Mouse (Mus musculus): ENCODE results near the gene Ninl. TPM values are rescaled to one million over a fixed set of nuclear protein-coding genes. Genes with fewer than 3 reads are reported as not detected.
"Not testable (repeated sequence)": the region's sequence is repeated elsewhere in the genome, so short reads cannot be mapped to it uniquely, and the experiment has no call there.

Ninl gene
- total RNA-seq, 2 experiments from 2014 or later = 0.50 to 0.51 TPM

DNA sequence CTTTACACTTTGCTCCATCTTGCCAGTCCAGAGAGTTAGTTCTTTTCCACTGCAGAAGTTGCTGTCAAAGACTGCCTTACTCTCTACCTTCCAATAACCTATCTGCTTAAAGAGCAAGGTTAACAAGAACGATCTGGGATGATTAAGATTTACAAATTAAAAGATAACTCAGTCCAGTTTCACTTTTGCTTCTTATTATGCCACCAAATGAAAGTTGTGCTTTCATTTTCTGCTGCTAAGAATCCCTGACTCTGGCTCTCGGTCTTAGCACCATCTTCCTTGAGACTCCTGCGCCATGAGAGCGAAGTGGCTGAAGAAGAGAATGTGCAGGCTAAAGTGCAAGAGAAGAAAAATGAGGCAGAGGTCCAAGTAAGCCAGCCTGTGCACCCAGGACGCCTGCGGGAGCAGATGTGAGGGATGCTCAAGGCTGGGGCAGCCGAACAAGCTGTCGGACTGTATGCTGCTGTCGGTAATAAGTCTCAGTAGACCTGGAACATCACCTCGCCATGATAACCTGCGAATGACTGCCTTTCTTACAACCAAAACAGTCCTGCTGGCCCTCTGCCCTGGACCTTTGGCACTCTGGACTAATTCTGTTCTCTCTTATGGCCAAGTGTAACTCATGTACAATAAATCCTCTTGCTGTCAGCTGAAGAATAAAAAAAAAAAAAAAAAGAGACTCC is 112.0 kb downstream of the Ninl start:
- Histone ChIP-seq H3K27ac (no peak overlapping the region), H3K4me3 (no peak overlapping the region)
- intact Hi-C loops (cut with DNase I) = no loop called here
- TF ChIP-seq CTCF (IDR thresholded peaks at IDR 0.05) = no peak
- DNase-seq = no peak

DNA sequence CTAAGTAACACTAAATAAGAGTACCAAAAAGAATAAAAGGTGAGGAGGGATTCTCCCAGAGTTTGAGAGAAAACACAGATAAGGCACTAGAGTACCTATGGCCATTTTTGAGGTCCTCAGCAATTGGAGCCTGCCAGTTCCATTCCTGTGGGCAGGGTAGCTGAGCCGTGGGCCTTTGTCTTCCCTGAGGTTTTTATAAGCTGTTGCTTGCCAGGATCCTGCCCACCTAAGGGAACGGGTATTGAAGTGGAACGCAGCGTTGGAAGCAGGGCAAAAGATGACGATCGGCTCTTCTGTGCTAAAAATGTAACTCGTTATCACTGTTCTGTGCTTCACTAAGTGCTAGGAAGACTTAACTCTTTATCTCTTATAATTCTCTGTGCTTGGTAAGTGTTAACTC is 115.7 kb downstream of the Ninl start:
- TF ChIP-seq CTCF (IDR thresholded peaks at IDR 0.05) = no peak
- no peak for DNase-seq
- intact Hi-C loops (cut with DNase I) = no loop called here

DNA sequence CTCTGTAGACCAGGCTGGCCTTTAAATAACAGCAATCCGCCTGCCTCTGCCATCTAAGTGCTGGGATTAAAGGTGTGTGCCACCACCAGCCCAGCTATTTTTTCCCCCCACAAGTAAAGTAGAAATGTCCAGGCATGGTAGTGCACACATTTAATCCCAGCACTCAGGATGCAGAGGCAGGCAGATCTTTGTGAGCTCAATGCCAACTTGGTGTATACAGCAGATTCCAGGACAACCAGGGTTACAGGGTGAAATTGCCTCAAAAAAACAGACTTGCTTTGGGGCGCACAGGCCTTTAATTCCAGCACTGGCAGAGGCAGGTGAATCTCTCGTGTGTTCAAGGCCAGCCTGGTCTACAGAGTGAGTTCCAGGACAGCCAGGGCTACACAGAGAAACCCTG is 116.2 kb downstream of the Ninl start:
- no peak for TF ChIP-seq CTCF (IDR thresholded peaks at IDR 0.05)
- H3K27ac ChIP-seq = no peak overlapping the region
- intact Hi-C loops (cut with DNase I) = no loop called here
- DNase-seq = no peak
- no peak overlapping the region for H3K4me3 ChIP-seq

More for the DNA sequence above, 115.7 kb downstream of the Ninl start:
- Histone ChIP-seq H3K27ac (no peak overlapping the region), H3K4me3 (no peak overlapping the region)

DNA sequence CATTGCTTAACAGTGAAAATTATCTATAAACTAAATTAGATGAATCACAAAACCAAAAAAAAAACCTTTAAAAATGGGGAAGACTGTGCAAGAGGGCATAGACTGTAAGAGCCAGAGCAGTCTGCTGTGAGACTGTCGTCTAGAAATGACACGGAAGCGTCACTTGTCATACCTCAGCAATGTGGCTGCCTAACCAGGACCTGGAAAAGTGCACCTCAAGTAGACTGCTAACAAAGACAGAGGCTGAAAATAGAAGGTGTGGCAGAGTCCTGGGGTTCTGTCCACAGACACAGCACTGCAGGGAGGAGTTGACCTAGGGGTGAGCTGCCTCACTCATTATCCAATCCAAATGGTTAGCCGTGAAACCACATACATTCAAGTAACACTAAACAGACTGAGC is 117.0 kb downstream of the Ninl start:
- intact Hi-C loops (cut with DNase I) = no loop called here
- Histone ChIP-seq H3K4me3 (no peak overlapping the region), H3K27ac (no peak overlapping the region)
- DNase-seq = no peak
- TF ChIP-seq CTCF (IDR thresholded peaks at IDR 0.05) = no peak

DNA sequence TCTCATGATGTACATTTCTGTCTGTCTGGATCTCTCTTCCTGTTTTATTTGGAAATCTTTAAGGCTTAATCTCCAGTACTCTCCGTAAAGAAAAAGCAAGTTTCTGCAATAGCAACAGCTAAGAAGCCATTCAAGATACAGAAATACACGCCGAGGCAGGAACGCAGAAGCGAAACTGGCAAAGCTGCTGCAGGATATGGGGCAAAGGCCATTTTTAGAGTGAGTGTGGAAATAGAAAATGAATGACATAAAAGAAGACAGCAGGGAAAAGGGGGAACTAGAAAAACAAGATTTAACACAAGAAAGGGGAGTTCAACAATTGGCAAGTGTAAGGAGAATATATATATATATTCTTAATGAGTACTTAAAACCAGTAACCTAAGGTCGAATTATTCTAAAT is 117.5 kb downstream of the Ninl start:
- TF ChIP-seq CTCF (IDR thresholded peaks at IDR 0.05) = no peak
- DNase-seq = no peak
- Histone ChIP-seq H3K4me3 (no peak overlapping the region), H3K27ac (no peak overlapping the region)
- intact Hi-C loops (cut with DNase I) = no loop called here

DNA sequence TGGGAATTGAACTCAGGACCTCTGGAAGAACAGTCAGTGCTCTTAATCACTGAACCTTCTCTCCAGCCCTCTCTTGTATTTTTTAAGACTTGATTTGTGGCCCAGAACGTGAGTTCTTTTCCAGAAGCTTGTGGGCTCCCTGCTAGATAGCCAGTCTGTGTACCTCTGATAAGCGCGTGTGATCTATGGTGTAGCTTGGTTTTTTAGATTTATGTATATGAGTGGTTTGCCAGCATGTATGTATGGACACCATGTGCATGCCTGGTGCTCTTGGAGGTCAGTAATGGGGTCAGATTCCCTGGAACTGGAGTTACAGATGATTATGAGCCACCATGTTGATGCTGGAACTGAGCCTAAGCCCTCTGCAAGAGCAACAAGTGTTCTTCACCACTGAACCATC is 118.6 kb downstream of the Ninl start:
- no peak for TF ChIP-seq CTCF (IDR thresholded peaks at IDR 0.05)
- no peak overlapping the region for H3K27ac ChIP-seq
- intact Hi-C loops (cut with DNase I) = no loop called here
- H3K4me3 ChIP-seq = no peak overlapping the region
- DNase-seq = no peak

DNA sequence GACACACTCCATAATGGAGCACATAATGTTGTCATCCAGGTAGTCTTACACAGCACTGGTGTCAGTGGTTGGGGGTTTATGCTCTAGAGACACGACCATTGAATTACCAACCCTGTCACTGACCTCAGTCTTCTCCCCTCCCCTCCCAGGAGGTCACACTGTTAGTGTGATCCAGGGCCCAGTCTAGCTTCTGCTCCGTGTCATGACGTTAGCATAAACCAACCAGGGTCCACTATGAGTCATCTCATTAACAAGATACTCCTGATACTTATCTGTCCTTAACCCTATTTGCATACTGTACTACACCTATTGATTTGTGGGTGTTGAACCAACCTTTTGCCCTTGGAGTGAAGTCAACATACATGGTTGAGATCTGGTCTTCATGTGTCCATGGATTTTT is 120.5 kb downstream of the Ninl start:
- TF ChIP-seq CTCF (IDR thresholded peaks at IDR 0.05) = no peak
- intact Hi-C loops (cut with DNase I) = no loop called here
- Histone ChIP-seq H3K27ac (no peak overlapping the region), H3K4me3 (no peak overlapping the region)
- DNase-seq = no peak

DNA sequence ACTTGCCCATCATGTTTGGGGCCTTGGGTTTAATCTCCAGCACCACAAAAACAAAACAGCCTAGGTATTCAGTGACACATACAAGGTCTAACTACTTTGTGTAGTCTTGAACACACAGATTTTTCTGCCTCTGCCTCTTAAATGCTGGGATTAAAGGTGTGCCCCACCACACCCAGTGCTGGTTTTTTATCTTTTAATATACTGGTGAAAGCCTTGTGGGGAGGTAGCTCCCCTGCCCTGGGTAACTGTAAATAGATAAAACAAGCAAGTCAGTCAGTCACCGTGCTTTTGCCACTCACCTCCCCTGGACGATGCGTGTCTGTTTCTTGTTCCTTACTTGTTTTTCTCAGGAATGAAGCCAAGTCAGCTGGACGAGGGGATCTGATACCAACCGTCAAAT is 123.4 kb downstream of the Ninl start:
- DNase-seq = no peak
- intact Hi-C loops (cut with DNase I) = no loop called here

DNA sequence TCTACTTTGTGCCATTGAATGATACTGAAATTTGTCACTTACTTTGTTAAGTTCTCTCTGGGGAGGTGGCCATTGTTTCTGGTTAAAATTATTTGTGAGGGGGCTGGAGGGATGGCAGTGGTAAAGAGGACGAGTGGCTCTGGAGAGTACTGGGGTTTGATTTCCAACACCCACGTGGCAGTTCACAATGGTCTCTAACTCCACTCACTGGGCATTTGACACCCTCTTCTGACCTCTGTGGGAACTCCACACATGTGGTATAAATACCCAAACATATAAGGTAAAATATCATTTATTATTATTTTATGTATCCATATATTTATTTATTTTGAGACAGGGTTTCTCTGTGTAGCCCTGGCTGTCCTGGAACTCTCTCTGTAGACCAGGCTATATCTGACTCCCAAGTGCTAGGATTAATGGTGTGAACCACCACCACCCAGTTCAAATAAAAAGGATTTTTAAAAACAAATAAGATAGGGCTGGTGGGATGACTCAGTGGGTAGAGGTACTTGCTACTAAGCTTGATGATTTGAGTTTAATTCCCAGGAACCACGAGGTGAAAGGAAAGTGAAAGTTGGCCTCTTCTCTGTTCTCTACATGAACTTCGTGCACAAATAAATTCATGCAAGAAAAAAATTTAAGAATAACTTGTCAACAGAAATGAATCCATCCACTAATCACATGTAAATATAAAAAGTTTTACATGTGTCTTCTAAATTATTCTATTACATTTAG is 124.2 kb downstream of the Ninl start:
- H3K27ac ChIP-seq = no peak overlapping the region
- DNase-seq = no peak
- no peak overlapping the region for H3K4me3 ChIP-seq
- intact Hi-C loops (cut with DNase I) = no loop called here
- TF ChIP-seq CTCF (IDR thresholded peaks at IDR 0.05) = no peak

More for the DNA sequence above, 123.4 kb downstream of the Ninl start:
- no peak overlapping the region for H3K27ac ChIP-seq
- no peak overlapping the region for H3K4me3 ChIP-seq
- no peak for TF ChIP-seq CTCF (IDR thresholded peaks at IDR 0.05)

DNA sequence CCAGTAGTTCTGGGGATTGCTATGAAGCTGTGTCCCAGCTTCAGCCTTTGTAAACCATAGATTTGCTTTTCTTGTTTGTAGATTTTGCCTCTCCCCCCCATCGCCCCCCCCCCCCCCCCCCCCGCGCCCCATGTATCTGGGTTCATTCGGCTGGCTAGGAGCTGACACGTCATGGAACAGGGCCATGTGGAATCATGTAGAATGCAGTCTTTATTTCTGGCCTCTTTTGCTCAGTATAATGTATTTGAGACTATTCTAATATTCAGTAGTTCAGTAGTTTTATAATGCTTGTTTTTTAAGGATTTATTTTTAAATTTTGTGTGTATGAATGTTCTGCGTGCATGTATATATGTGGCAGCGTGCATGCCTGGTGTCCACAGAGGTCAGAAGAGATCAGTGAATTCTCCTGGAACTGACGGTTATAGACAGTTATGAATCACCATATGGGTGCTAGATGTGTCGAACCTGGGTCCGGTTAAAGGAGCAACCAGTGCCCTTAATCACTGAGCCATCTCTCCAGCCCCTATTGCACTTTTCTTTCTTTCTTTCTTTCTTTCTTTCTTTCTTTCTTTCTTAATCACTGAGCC is 128.8 kb downstream of the Ninl start:
- Histone ChIP-seq H3K4me3 (peak overlapping the region; percentile 82), H3K27ac (peak overlapping the region; percentile 90; the same call in 1 of the 2 replicates)
- DNase-seq = no peak
- TF ChIP-seq CTCF (IDR thresholded peaks at IDR 0.05) = no peak
- intact Hi-C loops (cut with DNase I) = loop anchor here (2.0 kb wide), 1 partner anchor 128 kb away; the partner anchor contains the start of genes Nanp and Ninl

DNA sequence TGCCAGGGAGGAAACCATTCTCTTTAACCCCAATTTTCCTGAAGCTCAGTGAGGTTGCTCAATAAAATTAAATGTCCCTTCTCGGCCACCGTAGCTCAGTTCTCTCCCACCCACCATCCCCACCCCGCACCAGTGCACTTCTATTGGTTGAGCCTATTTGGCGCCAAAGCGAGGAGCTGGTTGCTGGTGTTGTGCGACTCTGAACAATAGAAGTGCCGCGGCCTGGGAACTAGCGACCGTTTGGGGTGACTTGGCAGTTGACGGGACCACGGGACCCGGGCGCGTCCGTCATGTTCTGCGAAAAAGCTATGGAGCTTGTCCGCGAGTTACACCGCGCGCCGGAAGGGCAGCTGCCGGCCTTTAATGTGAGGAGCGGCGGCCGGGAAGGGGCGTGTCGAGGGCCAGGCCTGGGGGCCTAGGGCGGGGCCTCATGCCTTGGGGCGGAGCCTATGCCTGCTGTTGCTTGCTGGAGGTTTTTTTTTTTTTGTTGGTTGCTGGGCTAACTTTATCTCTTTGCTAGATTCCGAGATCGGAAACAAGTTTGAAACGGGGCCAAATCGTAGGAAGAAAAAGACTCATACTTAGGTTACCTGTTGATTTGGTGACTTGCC is 129.6 kb downstream of the Ninl start:
- intact Hi-C loops (cut with DNase I) = loop anchor here (2.0 to 10.0 kb wide), 4 partner anchors 129 to 305 kb away; partner anchors contain the start of genes Apmap, Entpd6, Nanp and Ninl

DNA sequence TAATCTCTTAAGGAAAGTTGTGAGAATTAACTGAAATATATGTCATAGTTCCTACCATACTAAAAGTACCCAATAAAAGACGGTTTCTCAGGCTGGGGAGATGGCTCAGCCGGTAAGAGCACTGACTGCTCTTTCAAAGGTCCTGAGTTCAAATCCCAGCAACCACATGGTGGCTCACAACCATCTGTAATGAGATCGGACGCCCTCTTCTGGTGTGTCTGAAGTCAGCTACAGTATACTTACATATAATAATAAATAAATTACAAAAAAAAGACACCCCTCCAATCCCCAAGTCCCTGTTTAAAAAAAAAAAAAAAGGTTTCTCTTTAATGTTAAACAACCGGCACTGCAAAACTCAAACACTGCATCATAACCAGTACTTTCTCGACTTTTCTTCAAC is 130.3 kb downstream of the Ninl start:
- intact Hi-C loops (cut with DNase I) = loop anchor here (5.0 to 10.0 kb wide), 3 partner anchors 162 to 304 kb away; partner anchors contain the start of genes Apmap and Entpd6
- peak overlapping the region; percentile 90 for H3K27ac ChIP-seq
- not testable (repeated sequence) for DNase-seq
- peak overlapping the region; percentile 82 for H3K4me3 ChIP-seq

More for the DNA sequence above, 129.6 kb downstream of the Ninl start:
- H3K27ac ChIP-seq = peak overlapping the region; percentile 90
- peak; percentile 97 for DNase-seq
- no peak for TF ChIP-seq CTCF (IDR thresholded peaks at IDR 0.05)
- H3K4me3 ChIP-seq = peak overlapping the region; percentile 82

Data from gastrocnemius, adult 2 months (tissue).